Mouse (Mus musculus) c-Kit-positive CD71-negative TER-119-negative erythroid progenitor cells, embryonic 14.5 days (primary cell): ENCODE measurements around the gene Klf9.

Experiments used
- DNase-seq: peaks from one replicate; pipeline ENCODE4 v3.0.0-alpha.2; 2013; ENCODE audit warnings: low read depth

The Klf9 gene

GRCm38 (mm10) chr19:23140689-23141317, at the start of gene Klf9:
Gene Klf9 (plus strand): TSS chr19:23141226.
- DNase-seq = peak; percentile 83

- no peak for DNase-seq
Measured at GRCm38 (mm10) chr19:23091586-23091985, 49.4 kb upstream of the Klf9 start.

GRCm38 (mm10) chr19:23093548-23093947, 47.5 kb upstream of the Klf9 start:
- no peak for DNase-seq

GRCm38 (mm10) chr19:23094906-23095305, 46.1 kb upstream of the Klf9 start:
- no peak for DNase-seq

- DNase-seq = no peak
Measured at GRCm38 (mm10) chr19:23106859-23107258, 34.2 kb upstream of the Klf9 start.

GRCm38 (mm10) chr19:23107335-23107734, 33.7 kb upstream of the Klf9 start:
- no peak for DNase-seq

GRCm38 (mm10) chr19:23121875-23122274, 19.2 kb upstream of the Klf9 start:
- no peak for DNase-seq

GRCm38 (mm10) chr19:23124023-23124550, 16.9 kb upstream of the Klf9 start:
- no peak for DNase-seq

GRCm38 (mm10) chr19:23125227-23126150, 15.5 kb upstream of the Klf9 start:
- no peak for DNase-seq

GRCm38 (mm10) chr19:23129908-23130307, 11.1 kb upstream of the Klf9 start:
- no peak for DNase-seq

GRCm38 (mm10) chr19:23132106-23132635, 8.9 kb upstream of the Klf9 start:
- no peak for DNase-seq

GRCm38 (mm10) chr19:23132720-23133426, 8.2 kb upstream of the Klf9 start:
- no peak for DNase-seq

GRCm38 (mm10) chr19:23133427-23134094, 7.5 kb upstream of the Klf9 start:
- no peak for DNase-seq

GRCm38 (mm10) chr19:23134095-23134440, 7.0 kb upstream of the Klf9 start:
- no peak for DNase-seq

- peak; percentile 73 for DNase-seq
Measured at GRCm38 (mm10) chr19:23134441-23135301, 6.4 kb upstream of the Klf9 start.

- peak; percentile 67 for DNase-seq
Measured at GRCm38 (mm10) chr19:23135349-23136201, 5.5 kb upstream of the Klf9 start.

GRCm38 (mm10) chr19:23136202-23136850, 4.7 kb upstream of the Klf9 start:
- DNase-seq = no peak

GRCm38 (mm10) chr19:23137295-23137694, 3.7 kb upstream of the Klf9 start:
- DNase-seq = no peak
